Mouse (Mus musculus) heart, postnatal 36 days (tissue): ENCODE measurements around the gene Pikfyve. TPM values are rescaled to one million over a fixed set of nuclear protein-coding genes. Genes with fewer than 3 reads are reported as not detected.

Source experiments
- DNase-seq, 2 experiments: peaks; one replicate each; pipeline ENCODE4 v3.0.0; 2021 to 2022
- intact Hi-C: fragments of 180-260 bp; cut with DNase I; formaldehyde crosslinking; loops from one replicate; pipeline ENCODE4 v1.15.1; 2025
- total RNA-seq, 2 experiments: library from RNA; stranded (reverse); gene quantifications; 2 replicates each; pipeline ENCODE4 v1.2.3; 2021

The Pikfyve gene
- total RNA-seq, 2 experiments from 2014 or later, result 11.4 to 12.4 TPM

GRCm38 (mm10) chr1:65311214-65311933 is 124.9 kb downstream of the Pikfyve start:
- DNase-seq, result no peak
- intact Hi-C loops, result no loop called here

GRCm38 (mm10) chr1:65312118-65312517 is 125.6 kb downstream of the Pikfyve start:
- DNase-seq, result no peak
- intact Hi-C loops, result loop anchor here (2.0 kb wide), 1 partner anchor 787 kb away; no protein-coding TSS in a partner anchor

GRCm38 (mm10) chr1:65312896-65313295 is 126.4 kb downstream of the Pikfyve start:
- no peak for DNase-seq
- intact Hi-C loops, result loop anchor here (2.0 kb wide), 1 partner anchor 786 kb away; no protein-coding TSS in a partner anchor

GRCm38 (mm10) chr1:65314054-65315021 is 127.9 kb downstream of the Pikfyve start:
- no peak for DNase-seq
- intact Hi-C loops, result no loop called here

GRCm38 (mm10) chr1:65315022-65315407 is 128.5 kb downstream of the Pikfyve start:
- intact Hi-C loops, result no loop called here
- no peak for DNase-seq

Other genes starting within 250 kb of the Pikfyve start
- 1 to 10 TPM; 7.5 to 8.6 TPM for gene Plekhm3, start 229.9 kb upstream of the Pikfyve start, total RNA-seq
- not detected for gene Akr1cl, start 153.9 kb upstream of the Pikfyve start, total RNA-seq
- gene Cryge, start 135.5 kb upstream of the Pikfyve start, total RNA-seq, result not detected
- not detected for gene Crygd, start 123.2 kb upstream of the Pikfyve start, total RNA-seq
- gene Crygc, start 113.0 kb upstream of the Pikfyve start, total RNA-seq, result not detected
- not detected for gene Crygb, start 104.4 kb upstream of the Pikfyve start, total RNA-seq
- gene Cryga, start 83.3 kb upstream of the Pikfyve start, total RNA-seq, result not detected
- gene Gm28845, start 67.1 kb upstream of the Pikfyve start, total RNA-seq, result not detected
- gene D630023F18Rik, start 63.5 kb upstream of the Pikfyve start, total RNA-seq, result not detected
- gene Idh1, start 183 bp upstream of the Pikfyve start, total RNA-seq, result 100 to 1,000 TPM in 1 of 2 experiments, 10 to 100 TPM in 1; 88.6 to 114 TPM
- not detected for gene Pth2r, start 95.4 kb downstream of the Pikfyve start, total RNA-seq